Mouse (Mus musculus) T-helper 17 cell (primary cell): ENCODE results near the gene Rbms3.

Experiments used
- in situ Hi-C, 2 experiments: fragments of 300-600 bp; cut with MboI, MseI; formaldehyde crosslinking; loops; 1 replicate in 1 of 2; 2 replicates in 1 of 2; pipeline ENCODE4 v1.15.1; 2025; ENCODE audit warnings: high pct_unique_total_duplicates in 2 of 2

The Rbms3 gene

DNA sequence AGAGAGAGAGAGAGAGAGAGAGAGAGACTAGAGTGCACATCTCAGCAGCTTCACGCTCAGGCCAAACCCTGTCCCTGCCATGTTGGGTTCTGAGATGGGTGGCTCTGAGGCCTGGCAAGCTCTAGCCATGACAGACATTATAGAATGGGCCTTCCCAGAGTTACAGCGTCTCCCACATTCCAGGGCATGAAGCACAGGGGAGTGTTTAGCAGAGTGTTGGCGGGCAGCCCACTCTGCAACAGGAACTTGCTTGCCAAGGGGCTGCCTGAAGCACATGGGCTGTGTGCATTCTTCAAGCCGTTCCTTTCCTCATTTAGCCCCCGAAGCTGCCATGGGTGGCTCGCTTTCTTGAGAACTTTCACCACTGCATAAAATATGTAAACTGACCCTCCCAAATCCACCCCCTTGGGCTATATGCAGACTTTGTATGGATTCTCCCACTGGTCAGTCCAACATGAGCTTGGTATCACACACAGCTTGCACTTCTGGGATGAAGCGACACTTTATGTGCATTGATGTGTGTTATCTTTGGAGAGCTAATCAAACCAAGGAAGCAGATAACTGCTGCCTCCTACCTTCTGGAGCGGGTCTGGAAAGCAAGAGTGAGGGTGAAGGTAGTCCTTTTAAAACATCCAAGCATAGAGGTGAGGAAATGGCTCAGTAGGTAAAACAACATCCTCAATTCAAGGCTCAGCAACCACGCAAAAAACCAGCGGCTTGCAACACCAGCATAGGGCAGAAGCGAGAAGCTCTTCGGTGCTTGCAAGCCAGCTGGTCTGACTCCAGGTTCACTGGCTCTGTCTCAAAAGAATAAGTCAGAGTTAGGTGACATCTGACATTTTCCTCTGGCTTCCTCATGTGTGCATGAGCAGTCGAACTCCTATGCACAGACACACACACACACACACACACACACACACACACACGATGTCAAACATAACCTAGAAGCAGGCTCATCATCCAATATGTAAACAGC lies 436.9 kb downstream of the Rbms3 start:
- in situ Hi-C loops = loop anchor here in 1 of 2 experiments (10.0 kb wide), 1 partner anchor 478 kb away; no protein-coding TSS in a partner anchor

DNA sequence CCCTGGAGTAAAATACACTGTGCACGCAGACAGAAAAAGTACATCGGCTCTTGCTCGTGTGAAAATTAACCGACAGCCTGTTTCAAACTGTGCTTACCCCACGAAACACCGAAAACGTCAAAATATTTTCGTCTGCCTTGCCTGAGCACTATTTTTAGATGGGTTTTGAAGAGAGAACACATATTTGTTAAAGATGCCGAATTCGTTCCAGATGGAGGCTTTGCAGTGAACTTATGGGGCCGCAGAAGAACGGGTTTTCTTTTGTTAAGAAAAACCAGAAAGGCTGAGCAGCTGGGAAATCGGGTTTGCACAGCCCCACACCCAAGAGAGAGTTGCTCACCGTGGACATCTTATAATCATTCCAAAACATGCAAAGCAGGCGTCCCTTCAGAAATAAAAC lies 437.6 kb downstream of the Rbms3 start:
- in situ Hi-C loops = loop anchor here in 1 of 2 experiments (10.0 kb wide), 1 partner anchor 477 kb away; no protein-coding TSS in a partner anchor

GRCm38 (mm10) chr9:117188406-117188805 lies 441.3 kb downstream of the Rbms3 start:
- in situ Hi-C loops = no loop called here

DNA sequence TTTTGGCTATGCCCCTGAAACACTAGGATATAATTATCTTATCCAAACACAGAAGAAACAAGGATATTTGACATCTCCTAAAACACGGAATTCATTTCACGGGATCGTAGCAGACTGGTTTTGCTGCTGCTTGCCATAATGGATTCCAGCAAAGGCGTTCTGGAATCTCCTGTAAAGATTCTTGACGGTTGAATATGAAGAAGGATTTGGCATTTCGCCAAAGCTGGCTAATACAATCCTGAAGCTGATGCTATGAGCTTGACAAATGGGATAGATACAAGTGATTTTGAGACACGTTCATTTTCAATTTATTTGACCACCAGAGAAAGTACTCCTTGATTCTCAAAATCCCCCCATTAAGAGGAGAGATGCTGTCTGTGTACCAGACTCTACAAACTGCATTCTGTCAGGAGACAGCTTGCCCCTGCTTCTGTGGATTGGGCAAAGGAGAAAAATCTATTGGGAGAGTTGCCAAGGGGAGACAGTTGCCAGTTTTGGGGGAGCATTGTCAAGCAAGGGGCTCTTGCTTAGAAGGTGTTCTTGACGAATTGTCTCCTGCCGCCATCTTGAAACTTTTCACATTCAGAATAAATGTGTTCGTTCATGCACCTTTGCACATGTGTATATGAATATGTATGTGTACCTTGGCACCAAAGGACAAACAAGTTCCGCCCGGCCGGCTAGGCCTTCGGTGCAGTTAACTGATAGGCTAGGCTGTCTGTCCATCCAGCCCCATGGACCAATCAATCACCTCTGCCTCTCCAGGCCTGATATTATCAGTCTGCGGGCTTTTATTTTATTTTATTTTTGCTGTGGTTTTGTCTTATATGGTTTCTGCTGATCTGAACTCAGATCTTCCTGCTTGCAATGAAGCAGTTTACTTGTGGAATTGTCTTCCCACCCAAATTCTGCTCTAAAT lies 442.3 kb downstream of the Rbms3 start:
- in situ Hi-C loops = no loop called here

- in situ Hi-C loops = no loop called here
Observed at GRCm38 (mm10) chr9:117180658-117181057, 449.1 kb downstream of the Rbms3 start.

DNA sequence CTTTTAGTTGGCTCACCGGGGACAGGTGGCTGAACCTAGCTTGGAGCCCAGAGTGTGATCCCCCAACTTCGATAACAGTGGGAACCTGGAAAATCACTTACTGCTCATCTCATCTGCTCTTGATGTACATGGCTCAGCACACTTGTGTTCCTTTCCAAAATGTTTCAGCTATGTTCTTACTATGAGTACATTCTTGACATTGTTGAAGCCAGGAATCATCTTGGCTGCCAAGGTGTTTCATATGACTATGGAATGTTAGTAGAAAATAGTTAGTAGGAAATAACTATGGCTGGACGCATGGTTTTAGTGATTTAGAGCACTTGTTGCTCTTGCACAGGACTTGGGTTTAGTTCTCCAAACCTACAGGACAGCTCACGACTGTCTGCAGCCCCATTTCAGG lies 451.3 kb downstream of the Rbms3 start:
- in situ Hi-C loops = no loop called here

- in situ Hi-C loops = no loop called here
Observed at GRCm38 (mm10) chr9:117172526-117172925, 457.2 kb downstream of the Rbms3 start.

- in situ Hi-C loops = no loop called here
Observed at GRCm38 (mm10) chr9:117169196-117169595, 460.5 kb downstream of the Rbms3 start.

GRCm38 (mm10) chr9:117163143-117163542 lies 466.6 kb downstream of the Rbms3 start:
- in situ Hi-C loops = no loop called here

GRCm38 (mm10) chr9:117161150-117161549 lies 468.6 kb downstream of the Rbms3 start:
- in situ Hi-C loops = no loop called here

DNA sequence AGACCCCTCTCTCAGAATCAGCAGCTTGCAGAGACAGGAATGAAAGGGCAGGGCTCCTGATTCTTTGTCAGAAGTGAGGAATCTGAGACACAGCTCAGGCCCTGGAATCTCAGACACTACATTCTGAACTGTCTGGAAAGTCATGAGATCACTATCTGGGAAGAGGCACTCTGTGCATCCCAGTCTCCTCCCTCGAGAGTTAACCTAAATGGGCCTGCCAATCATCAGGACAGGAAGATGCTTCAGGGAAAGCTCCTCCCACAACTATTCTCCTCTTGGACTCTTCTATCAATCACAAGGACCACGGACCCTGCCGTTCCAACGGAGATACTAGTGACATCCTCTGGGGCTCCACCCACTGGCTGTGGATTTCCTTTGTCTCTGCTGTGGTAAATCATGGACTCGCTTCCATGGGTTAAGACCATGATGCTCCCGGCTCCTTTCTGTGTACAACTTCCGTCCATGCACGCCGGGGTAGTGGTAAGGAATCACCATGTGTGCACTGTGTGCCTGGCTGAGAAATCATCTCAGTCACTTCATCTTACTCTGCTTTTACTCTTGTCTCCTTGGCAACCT lies 473.3 kb downstream of the Rbms3 start:
- in situ Hi-C loops = no loop called here

DNA sequence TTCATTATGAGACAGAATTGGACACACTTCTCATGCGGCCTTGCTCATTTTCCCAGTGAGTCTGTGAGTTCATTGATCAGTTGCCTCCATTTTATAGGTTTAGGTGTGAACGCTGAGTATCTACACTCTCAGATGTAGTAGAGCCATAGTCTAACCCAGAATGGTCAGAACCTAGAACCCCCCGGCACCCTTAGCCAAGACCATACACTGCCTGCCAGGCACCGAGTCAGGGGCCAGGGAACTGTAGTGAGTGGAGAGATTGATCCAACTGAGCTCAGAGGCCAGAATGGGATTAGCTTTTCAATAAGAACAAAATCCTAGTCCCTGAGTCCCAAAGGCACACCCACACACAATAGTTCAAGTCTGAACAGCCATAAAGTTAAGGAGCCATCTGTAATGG lies 475.1 kb downstream of the Rbms3 start:
- in situ Hi-C loops = no loop called here

- in situ Hi-C loops = no loop called here
Observed at GRCm38 (mm10) chr9:117153686-117154274, 475.9 kb downstream of the Rbms3 start.

- in situ Hi-C loops = no loop called here
Observed at GRCm38 (mm10) chr9:117151951-117152350, 477.8 kb downstream of the Rbms3 start.

GRCm38 (mm10) chr9:117144057-117144723 lies 485.5 kb downstream of the Rbms3 start:
- in situ Hi-C loops = no loop called here

DNA sequence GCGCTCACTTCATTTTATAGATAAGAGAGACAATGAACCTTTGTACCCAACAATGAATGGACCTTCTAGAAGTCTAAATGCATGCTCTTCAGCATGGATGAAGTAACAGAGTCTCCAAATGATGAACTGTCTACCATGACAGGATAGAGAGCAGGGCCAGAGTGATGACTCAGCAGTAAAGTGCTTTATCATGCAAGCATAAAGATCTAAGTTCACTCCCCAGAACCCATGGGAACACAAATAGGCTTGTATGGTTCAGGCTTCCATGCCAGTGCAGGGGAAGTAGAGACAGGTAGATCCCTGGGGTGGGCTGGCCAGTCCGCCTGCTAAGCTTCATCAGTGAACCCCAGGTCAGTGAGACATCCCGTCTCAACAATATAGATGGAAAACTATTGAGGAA lies 489.7 kb downstream of the Rbms3 start:
- in situ Hi-C loops = no loop called here

DNA sequence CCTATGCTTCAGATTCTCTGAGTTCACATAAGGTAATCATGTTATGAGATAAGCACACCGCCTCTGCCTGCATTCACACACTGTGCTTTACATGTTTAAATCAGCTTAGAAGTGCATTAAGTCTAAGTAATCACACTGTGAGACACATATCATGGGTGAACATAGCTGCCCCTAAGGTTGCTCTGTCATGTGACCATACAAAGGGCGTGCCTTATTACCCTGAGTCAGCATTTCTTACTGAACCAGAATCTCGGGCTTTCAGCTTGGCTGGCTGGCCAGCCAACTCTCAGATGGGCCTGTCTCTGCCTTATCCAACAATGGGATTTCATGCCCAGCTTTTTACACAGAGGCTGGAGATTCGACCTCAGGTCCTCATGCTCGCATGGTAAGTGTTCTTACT lies 493.3 kb downstream of the Rbms3 start:
- in situ Hi-C loops = no loop called here

GRCm38 (mm10) chr9:117134043-117134442 lies 495.7 kb downstream of the Rbms3 start:
- in situ Hi-C loops = no loop called here

DNA sequence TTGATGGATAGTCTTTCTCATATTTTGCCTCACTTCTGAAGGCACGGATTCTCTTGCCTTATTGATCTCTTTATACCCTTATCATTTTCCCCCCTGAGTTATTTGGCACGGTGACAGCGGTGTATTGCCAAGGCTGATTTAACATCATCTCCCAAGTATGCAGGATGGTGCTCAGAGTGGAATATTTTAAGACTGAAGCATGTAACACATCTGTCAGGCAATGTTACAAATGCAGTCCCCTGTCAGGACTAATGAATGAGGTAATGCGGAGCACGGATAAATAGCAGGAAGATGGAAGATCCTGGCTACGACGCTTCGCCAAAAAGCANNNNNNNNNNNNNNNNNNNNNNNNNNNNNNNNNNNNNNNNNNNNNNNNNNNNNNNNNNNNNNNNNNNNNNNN lies 502.9 kb downstream of the Rbms3 start:
- in situ Hi-C loops = no loop called here

- in situ Hi-C loops = no loop called here
Observed at GRCm38 (mm10) chr9:117125844-117126243, 503.9 kb downstream of the Rbms3 start.

DNA sequence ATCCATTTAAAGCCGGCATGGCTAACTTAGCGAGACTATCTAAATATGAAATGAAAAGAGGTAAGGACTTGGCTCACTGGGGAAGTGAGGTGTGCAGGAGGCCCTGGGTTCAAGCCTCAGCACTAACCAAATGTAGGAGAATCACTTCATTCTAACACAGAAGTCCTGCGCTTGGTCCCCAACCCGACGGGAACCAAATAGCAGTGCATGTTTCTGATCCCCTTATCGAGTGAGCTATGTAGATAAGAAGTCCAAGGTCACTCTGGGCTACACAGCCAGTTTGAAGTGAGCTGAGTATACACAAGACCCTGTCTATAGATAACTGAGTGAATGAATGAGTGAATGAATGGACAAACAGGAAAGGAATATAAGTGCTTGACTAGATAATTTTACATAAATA lies 508.1 kb downstream of the Rbms3 start:
- in situ Hi-C loops = no loop called here
